22 mouse cellular contexts compared by ENCODE assay signal in genomic region chr10:95658836-95659343, GRCm38 (mm10). TPM values are rescaled to one million over a fixed set of nuclear protein-coding genes. Genes with fewer than 3 reads are reported as not detected.
DNase-seq lines count a peak whose midpoint lies in the region; ATAC-seq and TF ChIP-seq lines count a peak whose summit lies in the region.
"Had no signal": no experiment of that assay in that cellular context is flagged by ENCODE, and none has a peak within 500 bp of the region (broad histone marks: within the 10 kb centered on the region; RNA-seq: fewer than 3 reads in every experiment).

No protein-coding gene starts in this region.

- no peaks in the 10 kb centered on the region for H3K36me3 ChIP-seq in kidney, embryonic 16.5 days (ENCODE audit: insufficient read depth, low read length)
- no peaks in the 10 kb centered on the region for H3K36me3 ChIP-seq in kidney, embryonic 14.5 days (ENCODE audit: control insufficient read depth, insufficient read depth, low read length)
- no peaks in the 10 kb centered on the region for H3K36me3 ChIP-seq in forebrain, postnatal 0 days (ENCODE audit: insufficient read depth)
- H3K36me3 ChIP-seq: lung, embryonic 15.5 days had no signal

- peak; percentile 40 for DNase-seq in R1 (ENCODE audit: low read depth, low spot score)
- peak; percentile 23 for DNase-seq in embryo, embryonic 10.5 days (ENCODE audit: low spot score)
- DNase-seq in forebrain, postnatal 0 days = no peak
- no peak for DNase-seq in spleen, postnatal 14 days (ENCODE audit: low spot score in 2 of 2)
- no peak for DNase-seq in thymus, postnatal 0 days (ENCODE audit: low spot score)
- DNase-seq: adrenal gland, postnatal 14 days; cerebellum, adult 9-10 months; gastrocnemius, adult 2 months; kidney, adult 18-20 months had no signal

- no peak for TF ChIP-seq CTCF in forebrain, postnatal 0 days (IDR thresholded peaks at IDR 0.05; ENCODE audit: low read depth)

- H3K4me2 ChIP-seq in kidney, embryonic 16.5 days (replicated peaks; ENCODE audit: low read depth, low read length) = no peak overlapping the region
- no peak overlapping the region for H3K4me2 ChIP-seq in kidney, embryonic 14.5 days (replicated peaks; ENCODE audit: low read depth, low read length)
- no peak overlapping the region for H3K4me2 ChIP-seq in forebrain, postnatal 0 days (ENCODE audit: low read depth)
- H3K4me2 ChIP-seq: liver, embryonic 11.5 days; lung, embryonic 15.5 days had no signal

- peaks cover 12% of the 10 kb centered on the region; the same call in 1 of the 2 replicates for H3K4me1 ChIP-seq in kidney, embryonic 16.5 days (ENCODE audit: insufficient read depth, low read length)
- no peaks in the 10 kb centered on the region for H3K4me1 ChIP-seq in kidney, embryonic 14.5 days (ENCODE audit: control insufficient read depth, insufficient read depth, low read length)
- H3K4me1 ChIP-seq in forebrain, postnatal 0 days (ENCODE audit: insufficient read depth) = no peaks in the 10 kb centered on the region

- no peak overlapping the region for H3K4me3 ChIP-seq in kidney, embryonic 16.5 days (ENCODE audit: low read length)
- H3K4me3 ChIP-seq in kidney, embryonic 14.5 days (ENCODE audit: low read length) = no peak overlapping the region
- no peak overlapping the region for H3K4me3 ChIP-seq in forebrain, postnatal 0 days (ENCODE audit: low read depth, low read length)
- H3K4me3 ChIP-seq: gastrocnemius, adult 2 months; heart, adult 2 months; lung, embryonic 15.5 days; myocyte had no signal

- H3K27ac ChIP-seq in kidney, embryonic 16.5 days (ENCODE audit: low read length) = 0 out of 2 replicates have a peak overlapping the region, but pooled peaks have one; percentile 5
- no peak overlapping the region for H3K27ac ChIP-seq in kidney, embryonic 14.5 days (ENCODE audit: low read depth, low read length)
- H3K27ac ChIP-seq in forebrain, postnatal 0 days (ENCODE audit: low read depth, low read length) = no peak overlapping the region

- no peak; the same call in 1 of the 2 replicates for ATAC-seq in kidney, embryonic 16.5 days (ENCODE audit: low FRiP score, low TSS enrichment)
- no peak for ATAC-seq in kidney, embryonic 14.5 days (ENCODE audit: low FRiP score, low TSS enrichment)
- ATAC-seq in forebrain, postnatal 0 days = 0 out of 2 replicates have a peak, but pooled peaks have one; percentile 38
- ATAC-seq: CD4-positive, CD25-positive, alpha-beta regulatory T cell, adult 4 months had no signal

- H3K9ac ChIP-seq in kidney, embryonic 16.5 days (replicated peaks; ENCODE audit: low read length) = no peak overlapping the region
- no peak overlapping the region for H3K9ac ChIP-seq in kidney, embryonic 14.5 days (ENCODE audit: low read depth, low read length)
- H3K9ac ChIP-seq in forebrain, postnatal 0 days = no peak overlapping the region
- H3K9ac ChIP-seq: lung, embryonic 15.5 days had no signal

- no peaks in the 10 kb centered on the region for H3K27me3 ChIP-seq in kidney, embryonic 16.5 days (ENCODE audit: insufficient read depth, low read length)
- no peaks in the 10 kb centered on the region for H3K27me3 ChIP-seq in kidney, embryonic 14.5 days (ENCODE audit: control insufficient read depth, insufficient read depth, low read length)
- no peaks in the 10 kb centered on the region for H3K27me3 ChIP-seq in forebrain, postnatal 0 days (ENCODE audit: insufficient read depth, low read length)
- H3K27me3 ChIP-seq: lung, embryonic 15.5 days had no signal

- H3K9me3 ChIP-seq in kidney, embryonic 16.5 days (ENCODE audit: low read length) = no peaks in the 10 kb centered on the region
- H3K9me3 ChIP-seq in kidney, embryonic 14.5 days (ENCODE audit: control insufficient read depth, low read length) = no peaks in the 10 kb centered on the region
- no peaks in the 10 kb centered on the region for H3K9me3 ChIP-seq in forebrain, postnatal 0 days (ENCODE audit: low read length)
- H3K9me3 ChIP-seq: lung, embryonic 15.5 days had no signal

- WGBS in kidney, embryonic 16.5 days = 33% methylated on average over 6 of the region's 6 CpGs
- 39% methylated on average over 6 of the region's 6 CpGs for WGBS in kidney, embryonic 14.5 days
- 34% methylated on average over 6 of the region's 6 CpGs for WGBS in forebrain, postnatal 0 days

RNA-seq across cellular contexts. Expression of gene Anapc15-ps, which starts 14.4 kb away (rescaled TPM):
- polyA plus RNA-seq in kidney, embryonic 16.5 days (2015; fragmentation: Nextera tagmentation; extraction: Ambion mirVana) = 1.8 TPM in 1 of 2 replicates, not detected in the other
- 0.59 TPM in 1 of 2 replicates, not detected in the other for polyA plus RNA-seq in kidney, embryonic 14.5 days (2014; fragmentation: Nextera tagmentation; extraction: Ambion mirVana)
- not detected in 2 replicates for total RNA-seq in forebrain, postnatal 0 days (2014; rRNA removed)
- polyA plus RNA-seq in forebrain, postnatal 0 days (2015; fragmentation: Nextera tagmentation; extraction: Ambion mirVana) = 0.55 TPM in 1 of 2 replicates, not detected in the other
- polyA plus RNA-seq in thymus, postnatal 0 days (2015; fragmentation: Nextera tagmentation; extraction: Ambion mirVana) = not detected in 2 replicates
- total RNA-seq: adrenal gland, postnatal 14 days; gastrocnemius, adult 2 months; heart, adult 2 months; heart, postnatal 14 days; layer of hippocampus, postnatal 10 days; left cerebral cortex, postnatal 10 days had no signal
- polyA plus RNA-seq: CD4-positive, CD25-positive, alpha-beta regulatory T cell, adult 4 months; embryonic facial prominence, embryonic 11.5 days; heart, adult 2 months; liver, embryonic 11.5 days; small intestine, adult 2 months; stomach, embryonic 14.5 days had no signal

Comparison
In these comparisons a context has a peak if more than half of its experiments do, and no peak if none do; other contexts are left out.
1. DNase-seq: peak in R1 (single experiment) and embryo, embryonic 10.5 days (single experiment); none in forebrain, postnatal 0 days (single experiment), spleen, postnatal 14 days (0 of 2) and thymus, postnatal 0 days (single experiment).